Mouse (Mus musculus): ENCODE data around the gene Dsp.

The Dsp gene

DNA sequence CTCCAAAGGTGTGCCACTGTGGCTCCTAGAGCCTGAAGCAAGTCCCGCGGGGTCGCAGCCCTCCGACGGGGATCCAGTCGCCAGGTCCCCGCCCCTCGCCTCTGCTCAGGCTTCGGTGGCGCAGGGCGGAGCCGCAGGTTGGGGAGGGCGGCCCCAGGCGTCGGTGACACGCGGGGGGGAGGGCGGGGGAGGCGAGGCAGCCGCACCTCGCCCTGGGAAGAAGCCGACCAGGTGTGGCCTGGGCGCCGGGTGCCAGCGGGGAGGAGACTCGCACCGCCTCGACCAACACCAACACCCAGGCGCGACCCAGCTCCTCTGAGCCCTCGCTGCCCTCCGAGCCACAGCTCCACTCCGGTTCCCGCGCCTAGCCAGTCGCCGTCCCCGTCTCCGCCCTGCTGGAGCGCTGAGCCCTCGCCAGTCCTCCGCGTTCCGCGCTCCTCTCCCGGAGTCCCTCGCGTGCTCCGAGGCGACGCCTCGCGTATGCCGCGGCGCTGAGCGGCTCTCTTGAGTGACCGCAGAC, at the start of gene Dsp:
TSS of gene Dsp (plus strand) at position 226 of the 520 bp plus-strand sequence.
- peak; percentile 76 for DNase-seq

DNA sequence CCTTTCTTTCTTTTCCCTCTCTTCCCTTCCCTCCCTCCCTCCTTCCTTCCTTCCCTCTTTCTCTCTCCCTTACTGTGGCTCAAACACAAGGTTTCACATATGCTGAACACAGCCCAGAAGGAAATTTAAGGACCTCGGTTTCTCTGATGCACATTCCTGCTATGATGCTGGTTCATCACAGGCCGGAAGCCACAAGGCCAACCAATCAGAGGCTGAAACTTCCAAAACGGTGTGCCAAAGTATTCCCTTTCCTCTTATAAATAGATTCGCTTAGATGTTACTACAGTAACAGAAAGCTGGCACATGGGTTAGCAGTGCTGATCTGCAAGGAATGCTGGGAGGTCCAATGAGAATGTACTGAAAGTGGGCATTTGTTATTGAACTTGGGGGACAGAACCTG, 47.7 kb upstream of the Dsp start:
- no peak for DNase-seq

DNA sequence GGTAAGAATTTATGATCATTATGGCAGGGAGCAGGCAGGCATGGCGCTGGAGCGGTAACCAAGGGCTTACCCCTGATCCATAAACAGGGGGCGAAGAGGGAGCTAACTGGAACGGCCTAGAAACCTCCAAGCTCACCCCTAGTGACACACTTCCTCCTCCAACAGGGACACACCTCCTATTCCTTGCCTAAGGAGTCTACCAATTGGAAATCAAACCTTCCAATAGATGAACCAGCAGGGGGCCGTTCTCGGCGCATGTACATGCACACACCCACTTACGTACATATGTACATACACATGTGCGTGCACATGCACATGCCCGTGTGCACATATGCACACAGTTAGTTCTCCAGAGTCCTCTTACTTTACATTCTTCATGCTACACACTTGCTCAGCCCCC, 46.6 kb upstream of the Dsp start:
- DNase-seq: no peak

DNA sequence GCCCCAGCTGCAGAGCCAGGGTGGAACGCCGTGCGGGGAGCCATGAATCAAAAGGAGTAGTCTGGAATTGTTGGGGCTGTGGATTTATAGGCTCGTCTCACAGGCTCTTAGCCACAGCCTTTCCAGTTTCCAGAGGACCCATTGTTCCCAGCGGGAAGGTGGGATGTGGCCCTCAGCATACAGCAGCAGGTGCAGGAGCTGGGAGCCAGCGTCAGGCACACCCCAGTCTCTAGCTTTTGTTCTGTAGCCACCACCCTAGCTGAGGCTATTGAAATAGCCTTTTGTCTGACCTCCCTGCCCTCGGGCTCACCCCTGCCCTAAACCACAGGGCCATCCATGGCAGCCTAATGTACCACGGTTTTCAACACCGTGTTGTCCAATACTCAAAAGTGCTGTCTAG, 42.0 kb upstream of the Dsp start:
- DNase-seq: no peak

DNA sequence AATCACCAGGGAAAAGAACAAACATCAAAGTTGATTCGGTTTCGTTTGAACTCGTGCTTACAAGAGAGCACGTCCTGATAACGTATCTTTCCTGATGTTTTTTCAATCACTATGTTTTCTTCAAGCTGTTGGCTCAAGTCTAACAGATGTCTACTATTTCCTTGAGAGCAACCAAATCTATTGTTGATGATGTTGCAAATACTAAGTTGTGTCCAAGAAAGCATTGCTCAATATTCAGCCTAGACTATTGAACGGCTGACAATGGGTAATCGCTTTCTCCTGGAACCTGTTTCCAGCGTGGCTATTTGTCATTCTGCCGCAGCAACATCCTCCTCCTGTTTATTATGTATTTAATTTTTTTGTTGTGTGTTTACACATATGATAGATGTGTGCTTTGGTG, 28.8 kb upstream of the Dsp start:
- no peak for DNase-seq

DNA sequence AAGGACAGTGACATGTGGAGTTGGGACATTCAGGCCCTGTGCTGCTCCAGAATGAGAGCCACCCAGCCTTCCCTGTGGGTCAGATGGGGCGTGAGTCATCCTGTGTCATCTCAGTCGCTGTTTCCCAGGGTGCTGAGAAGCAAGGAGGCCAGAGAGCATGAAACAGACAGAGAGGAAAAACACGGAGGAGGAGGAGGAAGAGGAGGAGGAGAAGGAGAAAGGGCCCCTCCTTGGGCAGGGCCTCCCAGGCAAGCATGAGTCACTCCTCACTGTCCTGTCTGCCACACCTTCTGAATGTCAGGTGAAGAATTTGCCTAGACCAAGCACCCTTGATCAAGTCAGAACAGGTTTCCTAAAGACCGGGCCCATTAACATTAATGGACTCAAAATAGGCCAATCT, 27.4 kb upstream of the Dsp start:
- DNase-seq: no peak

DNA sequence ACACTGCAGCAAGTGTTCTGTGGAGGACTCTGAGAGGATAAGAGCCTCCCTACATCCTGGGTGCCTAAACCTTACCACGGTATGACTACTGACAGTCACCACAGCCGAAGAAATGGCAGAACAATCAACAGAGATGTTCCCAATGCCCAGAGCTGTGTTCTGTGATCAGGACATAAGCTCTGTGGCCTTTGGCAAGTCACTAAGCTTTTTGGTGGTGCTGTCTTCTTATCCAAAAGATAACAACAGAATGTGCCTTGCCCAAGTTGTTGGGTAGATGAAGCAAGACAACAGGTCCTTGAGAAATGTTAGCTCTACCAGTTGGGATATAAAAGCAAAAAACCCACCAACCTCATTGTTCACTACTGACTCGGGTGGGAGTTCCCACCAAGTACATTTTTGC, 23.4 kb upstream of the Dsp start:
- no peak for DNase-seq

DNA sequence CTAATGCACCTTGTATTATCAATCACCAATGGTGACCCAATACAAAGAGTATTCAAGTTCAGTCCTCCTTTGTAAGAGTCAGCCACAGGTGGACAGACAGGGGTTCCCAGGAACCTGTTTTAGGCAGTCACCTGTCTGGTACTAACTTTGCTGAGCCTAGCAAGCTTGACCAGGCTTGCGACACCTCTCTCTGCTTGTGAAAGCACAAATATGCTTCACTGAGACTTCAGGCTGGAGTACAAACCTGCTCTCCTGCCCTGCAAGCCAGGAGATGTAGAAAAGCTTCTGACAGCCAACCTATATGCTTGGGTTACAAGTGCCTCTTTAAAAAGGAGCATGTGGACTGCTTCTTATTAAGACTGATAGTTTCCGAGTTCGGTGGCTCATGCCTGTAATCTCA, 22.8 kb upstream of the Dsp start:
- DNase-seq: no peak

DNA sequence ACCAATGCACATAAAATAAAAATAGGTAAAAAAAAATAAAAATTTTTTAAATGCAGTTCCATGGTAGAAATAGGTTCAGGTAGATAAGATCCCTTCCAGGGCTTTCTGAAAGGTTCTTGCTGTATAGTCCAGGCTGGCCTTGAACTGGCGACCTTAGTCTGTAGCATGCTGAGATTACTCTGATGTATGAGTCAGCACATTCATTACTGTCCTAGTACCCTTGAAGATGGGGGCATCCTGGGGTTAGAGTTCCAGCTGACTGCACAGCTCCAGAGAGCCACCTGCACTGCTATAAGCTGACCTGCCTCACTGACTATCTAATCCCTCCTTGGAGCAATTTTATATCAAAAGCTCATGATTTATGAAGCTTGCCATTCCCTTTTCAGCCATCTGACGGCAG, 21.6 kb upstream of the Dsp start:
- DNase-seq: no peak

DNA sequence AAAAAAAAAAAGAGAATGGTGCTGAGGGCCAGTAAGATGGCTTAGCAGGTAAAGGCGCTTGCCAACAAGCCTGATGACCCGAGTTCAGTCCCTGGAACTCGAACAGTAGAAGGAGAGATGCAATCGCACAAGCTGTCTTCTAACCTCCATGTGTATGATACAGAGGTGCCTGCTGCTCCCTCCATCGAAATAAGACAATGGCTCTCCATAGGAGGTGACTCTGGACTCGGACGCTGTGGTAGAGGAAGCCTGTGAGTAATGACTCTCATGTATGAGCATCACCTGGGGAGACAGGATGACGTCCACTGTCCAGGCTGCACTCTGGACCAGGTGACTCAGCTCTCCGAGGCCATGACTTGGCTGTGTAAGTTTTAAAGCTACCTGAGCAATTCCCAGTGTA, 21.0 kb upstream of the Dsp start:
- DNase-seq: no peak

DNA sequence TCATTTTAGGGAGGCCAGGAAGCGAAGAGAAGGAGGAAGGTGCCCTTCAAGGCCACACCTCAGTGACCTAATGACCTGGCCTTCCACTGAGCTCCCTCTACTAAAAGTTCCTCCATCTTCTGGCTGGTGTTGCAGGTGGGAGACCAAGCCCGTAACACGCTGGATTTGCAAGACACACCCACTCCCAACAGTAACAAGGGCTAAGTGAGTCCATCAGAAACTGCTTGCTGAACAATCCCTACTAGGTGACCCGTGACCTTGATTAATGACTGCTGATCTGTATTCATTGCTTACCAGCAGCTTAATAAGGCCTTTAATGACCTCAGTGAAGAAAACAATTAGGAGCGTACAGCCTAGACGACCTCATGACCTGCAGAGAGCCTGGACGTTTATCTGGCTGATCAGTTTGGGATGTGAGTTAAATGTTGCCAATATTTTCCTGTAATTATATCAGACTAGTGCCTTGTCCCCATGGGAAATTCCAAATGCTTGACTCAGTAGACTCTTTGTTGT, 18.0 kb upstream of the Dsp start:
- DNase-seq: no peak

DNA sequence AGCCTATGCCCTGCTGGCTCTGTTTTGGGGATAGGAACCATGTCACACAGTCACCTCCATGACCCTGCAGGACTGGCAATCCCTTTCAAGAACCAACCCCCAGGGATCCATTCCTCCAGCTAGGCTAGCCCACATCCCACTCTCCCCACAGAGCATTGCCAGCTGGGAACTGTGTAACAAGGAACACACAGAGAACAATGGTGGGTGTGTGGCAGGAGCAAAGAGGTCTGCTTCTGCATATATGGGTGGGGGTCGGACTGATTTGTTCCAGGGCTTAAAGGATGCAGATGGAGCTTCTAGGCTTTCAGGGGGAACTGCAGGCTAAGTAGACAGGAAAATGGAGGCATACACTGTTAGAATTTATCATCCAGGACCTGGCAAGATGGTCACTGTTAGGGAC, 10.6 kb upstream of the Dsp start:
- DNase-seq: no peak

DNA sequence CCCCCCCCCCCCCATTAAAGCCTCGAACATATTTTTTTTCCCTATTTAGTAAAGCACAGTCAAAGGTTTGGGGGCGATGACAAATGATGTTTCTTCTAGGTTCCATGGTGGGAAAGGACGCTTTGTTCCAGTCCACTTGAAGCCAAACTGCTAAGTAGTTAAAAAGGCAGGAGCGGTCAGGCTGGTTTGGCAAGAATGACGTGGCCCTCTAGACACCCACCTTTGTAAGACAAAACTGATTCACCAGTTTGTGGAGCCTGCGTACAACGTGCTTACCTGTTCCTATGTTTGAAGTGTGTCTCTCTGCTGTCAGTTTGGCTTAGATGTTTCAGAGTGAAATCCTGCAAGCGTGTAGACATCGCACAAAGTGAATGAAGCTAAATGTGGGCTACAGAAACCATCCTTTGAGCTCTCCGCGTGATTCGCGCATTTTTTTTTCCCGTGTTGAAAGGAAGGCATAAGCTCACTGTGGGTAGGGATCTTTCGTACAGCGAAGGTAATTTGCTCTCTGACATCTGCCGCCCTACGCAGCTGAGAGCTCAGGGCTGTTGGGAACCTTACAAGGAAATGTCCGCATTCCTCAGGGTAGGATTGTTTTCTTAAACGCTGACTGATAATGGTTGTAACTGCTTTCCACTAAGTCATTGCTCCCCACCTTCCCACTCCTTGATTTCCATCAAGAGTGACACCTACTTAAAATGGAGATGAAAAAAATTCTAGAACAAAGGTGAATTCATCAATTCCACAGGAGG, 6.0 kb upstream of the Dsp start:
- DNase-seq: peak; percentile 39

DNA sequence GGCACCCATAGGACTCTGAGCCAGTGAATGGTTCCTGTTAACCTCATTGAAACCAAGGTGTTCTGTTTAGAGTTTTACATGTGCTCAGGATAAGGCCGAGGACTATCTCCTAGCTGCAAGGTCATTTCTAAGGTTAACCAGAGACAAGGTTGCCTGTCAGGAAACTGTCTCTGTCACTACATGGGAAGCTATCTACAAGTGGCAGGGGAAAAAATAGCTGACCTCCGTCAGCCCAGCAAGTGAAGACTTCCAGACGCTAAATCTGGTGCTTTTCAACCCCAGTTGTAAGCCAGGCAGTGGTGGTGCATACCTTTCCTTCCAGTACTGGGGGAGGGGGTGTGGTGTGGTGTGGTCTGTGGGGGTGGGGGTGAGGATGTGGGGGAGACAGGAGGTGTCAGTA, 2.7 kb upstream of the Dsp start:
- DNase-seq: no peak

DNA sequence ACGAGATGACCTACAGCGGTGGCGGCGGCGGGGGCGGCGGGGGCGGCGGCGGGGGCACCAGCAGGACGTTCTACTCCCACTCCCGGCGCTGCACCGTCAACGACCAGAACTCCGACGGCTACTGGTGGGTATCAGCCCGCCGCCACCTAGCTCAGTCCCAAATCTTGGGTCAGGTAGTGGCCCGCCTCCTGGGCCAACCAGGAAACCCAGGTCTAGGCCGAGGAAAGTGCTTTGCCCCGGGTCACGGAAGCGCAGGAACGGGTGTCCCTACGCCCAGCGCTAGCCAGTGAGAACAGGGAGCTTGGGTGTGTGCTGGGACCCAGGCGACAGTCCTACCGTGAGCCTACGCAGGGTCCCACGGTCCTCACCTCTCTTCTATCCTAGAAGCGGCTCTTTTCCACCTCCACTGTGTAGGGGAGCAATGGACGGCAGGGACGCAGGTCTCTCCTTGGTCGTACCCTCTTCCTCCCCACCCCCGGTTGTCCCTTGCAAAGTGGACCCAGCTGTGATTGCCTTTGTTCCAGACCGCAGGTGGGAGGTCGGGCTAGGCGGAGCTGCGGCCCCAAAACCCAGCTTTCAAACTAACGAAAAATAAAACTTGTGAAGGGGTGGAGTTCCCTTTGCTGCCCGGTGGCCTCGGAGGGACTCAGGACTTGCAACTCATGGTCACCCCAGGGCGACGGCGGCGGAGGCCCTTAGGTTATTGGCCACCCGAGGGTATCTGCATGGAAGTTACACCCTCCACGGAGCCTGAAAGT, 756 bp downstream of the Dsp start:
- DNase-seq: peak; percentile 41

DNA sequence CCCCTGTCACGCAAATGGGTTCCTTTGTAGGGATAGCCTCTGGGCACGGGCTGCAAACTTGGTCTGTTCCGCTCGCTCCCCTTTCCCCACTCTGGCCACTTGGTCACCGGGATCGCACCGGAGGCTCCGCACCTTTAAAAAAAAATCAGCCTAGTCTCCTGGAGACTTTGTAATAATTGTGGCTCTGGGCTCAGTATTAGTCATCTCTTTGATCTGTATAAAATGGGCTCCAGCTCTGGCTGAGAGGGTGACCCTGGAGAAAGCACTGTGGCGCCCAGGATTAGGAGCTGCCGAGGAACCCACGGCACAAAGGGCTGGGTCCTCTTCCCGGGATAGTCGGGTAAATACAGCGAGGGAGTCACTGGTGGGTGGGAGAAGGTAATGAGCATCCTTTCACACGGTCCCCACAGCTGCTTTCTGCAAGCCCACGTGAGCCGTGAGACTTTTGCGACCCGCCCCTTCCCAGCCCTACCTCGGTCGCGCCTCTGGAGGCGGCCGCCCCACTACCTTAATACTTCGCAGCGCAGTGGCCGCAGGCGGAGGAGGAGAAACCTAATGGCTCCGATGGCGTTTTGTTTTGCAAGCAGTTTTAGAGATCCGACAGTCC, 1.4 kb downstream of the Dsp start:
- DNase-seq: peak; percentile 82

DNA sequence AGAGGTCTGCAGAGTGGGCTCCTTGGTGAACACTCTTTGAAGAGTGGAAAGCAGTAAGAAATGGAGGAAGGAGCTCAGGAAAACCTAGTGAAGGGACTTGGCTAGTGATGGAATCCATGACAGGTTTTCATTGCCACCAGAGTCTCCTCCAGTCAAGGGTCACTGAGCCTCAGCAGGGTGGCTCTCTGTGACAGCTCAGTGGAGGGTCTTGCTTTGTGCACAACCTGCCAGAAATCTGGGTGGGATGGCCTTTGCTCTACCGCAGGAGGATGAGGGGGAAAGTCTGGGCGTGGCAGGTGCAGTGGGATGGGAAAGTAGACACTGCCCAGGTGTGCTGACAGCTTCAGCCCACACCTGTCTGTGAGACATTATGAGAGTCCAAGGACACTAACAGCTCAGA, 4.4 kb downstream of the Dsp start:
- peak; percentile 65 for DNase-seq

DNA sequence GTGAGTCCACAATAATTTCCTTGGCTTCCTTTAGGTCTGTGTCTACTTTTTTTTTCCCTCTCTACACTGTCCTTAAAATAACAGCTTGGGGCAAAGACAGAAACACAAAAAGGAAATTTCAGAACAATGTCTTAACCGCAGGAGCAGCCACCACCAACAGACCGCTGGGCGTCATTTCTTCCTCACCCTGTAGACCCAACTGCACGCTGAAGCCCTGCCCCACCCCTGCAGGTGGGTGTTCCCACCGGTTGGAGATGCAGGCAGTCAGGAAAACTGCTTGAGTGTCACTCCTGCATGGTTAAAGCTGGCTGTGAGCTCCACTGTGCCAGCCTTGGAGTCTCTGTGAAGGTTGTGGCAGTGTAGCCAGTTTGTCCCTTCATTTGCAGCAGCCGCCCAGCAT, 6.5 kb downstream of the Dsp start:
- DNase-seq: no peak

DNA sequence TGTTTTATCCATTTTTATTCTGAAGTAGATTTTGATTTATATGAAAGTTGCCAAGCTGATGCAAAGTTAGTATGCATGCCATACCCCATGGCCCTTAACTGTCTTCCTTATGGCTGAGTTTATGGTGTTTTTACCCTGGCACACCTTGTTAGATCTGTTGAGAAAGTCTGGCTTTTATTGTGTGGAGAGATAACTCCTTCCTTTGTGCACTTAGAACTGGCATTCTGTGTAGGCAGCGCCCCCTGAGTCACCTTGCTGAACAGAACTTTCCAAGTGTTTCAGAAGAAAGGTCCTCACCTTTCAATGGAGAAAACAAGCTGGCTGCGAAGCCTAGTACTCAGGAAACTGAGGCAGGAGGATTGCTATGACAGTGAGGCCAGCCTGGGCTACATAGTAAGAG, 10.9 kb downstream of the Dsp start:
- no peak for DNase-seq

DNA sequence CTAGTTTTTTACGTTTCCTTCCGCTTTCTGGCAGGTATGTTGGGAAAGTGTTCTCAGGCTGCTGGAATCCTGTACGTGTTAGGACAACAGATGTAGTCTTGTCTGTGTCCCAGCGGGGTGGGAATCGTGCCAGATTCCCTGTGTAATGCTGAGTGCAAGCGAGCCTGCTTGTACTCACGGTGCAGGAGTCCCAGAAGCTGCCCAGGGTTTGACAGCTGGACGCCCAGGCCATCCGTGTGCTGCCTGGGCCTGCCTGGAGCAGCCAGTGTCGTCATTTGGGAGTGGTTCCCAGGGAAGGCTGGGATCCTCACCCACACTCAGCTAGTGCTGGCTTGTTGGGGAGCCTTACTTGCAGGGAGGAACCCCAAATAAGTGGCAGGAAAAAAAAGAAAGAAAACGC, 11.6 kb downstream of the Dsp start:
- DNase-seq: no peak

DNA sequence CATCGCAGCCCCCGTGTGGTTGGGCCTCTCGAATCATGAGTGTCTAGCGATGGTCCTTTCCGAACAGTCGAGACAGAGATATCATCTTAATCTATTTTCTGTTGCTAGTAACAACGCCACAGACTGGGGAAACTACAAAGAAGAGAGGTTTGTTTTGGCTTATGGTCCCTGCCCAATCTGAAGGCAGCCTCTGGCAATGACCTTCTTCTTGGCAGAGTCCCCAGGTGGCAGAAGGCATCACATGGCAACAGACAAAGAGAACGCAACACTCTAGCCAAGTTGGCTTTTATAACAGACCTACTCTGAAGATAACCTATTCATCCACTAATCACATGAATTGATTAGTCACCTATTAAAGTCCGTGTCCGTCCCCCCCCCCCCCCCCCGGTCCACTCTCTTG, 13.8 kb downstream of the Dsp start:
- DNase-seq: no peak

DNA sequence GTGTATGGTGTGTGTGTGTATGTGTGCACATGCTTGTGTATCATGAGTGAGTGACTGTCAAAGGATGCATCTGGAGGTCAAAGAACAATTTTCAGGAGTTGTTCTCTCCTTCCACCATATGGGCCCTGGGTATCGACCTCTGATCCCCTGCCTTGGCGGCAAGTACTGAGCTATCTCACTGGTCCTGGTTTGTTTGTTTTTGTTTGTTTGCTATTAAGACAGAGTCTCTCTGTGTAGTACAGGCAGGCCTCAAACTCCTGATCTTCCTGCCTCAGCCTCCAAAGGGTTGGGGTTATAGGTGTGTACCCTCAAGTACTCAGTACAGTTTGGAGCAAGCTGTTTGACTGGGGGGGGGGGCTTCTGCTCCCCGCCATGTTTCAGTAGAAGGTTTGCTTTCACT, 16.0 kb downstream of the Dsp start:
- no peak for DNase-seq

DNA sequence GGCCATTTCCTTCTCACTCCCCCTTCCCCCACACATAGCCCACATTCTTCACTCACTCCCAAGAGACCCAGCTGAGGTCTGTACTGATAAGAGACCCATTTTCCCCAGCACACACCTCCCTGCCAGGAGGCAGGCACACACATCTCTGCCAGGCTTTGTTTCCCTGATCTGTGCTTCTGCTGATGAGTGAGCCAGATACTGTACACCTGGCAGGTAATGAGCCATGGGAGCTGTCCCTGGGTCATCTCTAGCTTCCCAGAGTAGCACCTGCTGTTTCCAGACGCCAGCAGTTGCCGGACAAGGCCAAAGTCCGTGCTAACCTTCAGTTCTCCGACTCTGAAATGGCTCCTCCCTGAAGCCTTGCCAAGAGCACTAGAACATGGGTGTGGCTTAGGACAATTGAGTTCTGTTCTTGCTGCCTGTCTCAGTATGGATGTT, 19.6 kb downstream of the Dsp start:
- peak; percentile 44 for DNase-seq

DNA sequence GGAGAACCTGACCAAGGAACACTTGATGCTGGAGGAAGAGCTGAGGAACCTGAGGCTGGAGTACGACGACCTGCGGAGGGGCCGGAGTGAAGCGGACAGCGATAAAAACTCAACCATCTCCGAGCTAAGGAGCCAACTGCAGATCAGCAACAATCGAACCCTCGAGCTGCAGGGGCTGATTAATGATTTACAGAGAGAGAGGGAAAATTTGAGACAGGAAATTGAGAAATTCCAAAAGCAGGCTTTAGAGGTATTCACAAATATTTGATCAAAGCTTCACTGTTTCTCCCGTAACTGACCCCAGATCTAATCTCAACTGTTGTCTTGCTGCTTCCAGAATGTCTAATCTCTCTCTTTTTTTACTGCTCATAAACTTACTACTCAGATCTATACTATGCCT, 42.3 kb downstream of the Dsp start:
- no peak for DNase-seq

Measured in embryo, embryonic 11 days (tissue).